Mouse (Mus musculus) left cerebral cortex, postnatal 10 days (tissue): ENCODE measurements around the gene Cyp1a1. TPM values are rescaled to one million over a fixed set of nuclear protein-coding genes. Genes with fewer than 3 reads are reported as not detected.

Experiments used
- DNase-seq, 2 experiments: peaks; one replicate each; pipeline ENCODE4 v3.0.0; 2021 to 2022; ENCODE audit warnings: low spot score in 2 of 2, mixed read lengths in 1 of 2; ENCODE audit errors: extremely low spot score in 1 of 2
- intact Hi-C: fragments of 180-260 bp; cut with DNase I; formaldehyde crosslinking; loops from one replicate; pipeline ENCODE4 v1.15.1; 2025
- total RNA-seq, 2 experiments: library from RNA; stranded (reverse); gene quantifications; 2 replicates each; pipeline ENCODE4 v1.2.3; 2021

The Cyp1a1 gene
- total RNA-seq: under 1 TPM; 0.41 to 0.43 TPM

GRCm38 (mm10) chr9:57687751-57688150 is at the start of gene Cyp1a1:
TSS of gene Cyp1a1 (plus strand) at chr9:57687928.
- DNase-seq: no peak
- intact Hi-C loops: no loop called here

GRCm38 (mm10) chr9:57638651-57639459 is 48.9 kb upstream of the Cyp1a1 start:
- peak in 1 of 2 experiments; percentile 53 for DNase-seq
- intact Hi-C loops: no loop called here

- intact Hi-C loops: loop anchor here (5.0 kb wide), 1 partner anchor 52 kb away; the partner anchor contains the start of gene Ulk3
- no peak for DNase-seq
Observed at GRCm38 (mm10) chr9:57639661-57640328, 47.9 kb upstream of the Cyp1a1 start.

- intact Hi-C loops: loop anchor here (5.0 kb wide), 1 partner anchor 53 kb away; the partner anchor contains the start of gene Ulk3
- peak in 1 of 2 experiments; percentile 74 for DNase-seq
Observed at GRCm38 (mm10) chr9:57640384-57640783, 47.3 kb upstream of the Cyp1a1 start.

GRCm38 (mm10) chr9:57641022-57641421 is 46.7 kb upstream of the Cyp1a1 start:
- intact Hi-C loops: loop anchor here (5.0 kb wide), 1 partner anchor 54 kb away; the partner anchor contains the start of gene Ulk3
- peak in 1 of 2 experiments; percentile 18 for DNase-seq

GRCm38 (mm10) chr9:57641775-57642550 is 45.8 kb upstream of the Cyp1a1 start:
- DNase-seq: peak in 1 of 2 experiments; percentile 26
- intact Hi-C loops: loop anchor here (5.0 kb wide), 1 partner anchor 55 kb away; the partner anchor contains the start of gene Ulk3

- no peak for DNase-seq
- intact Hi-C loops: loop anchor here (5.0 kb wide), 1 partner anchor 56 kb away; the partner anchor contains the start of gene Ulk3
Observed at GRCm38 (mm10) chr9:57643169-57643855, 44.4 kb upstream of the Cyp1a1 start.

- intact Hi-C loops: loop anchor here (5.0 kb wide), 1 partner anchor 57 kb away; the partner anchor contains the start of gene Ulk3
- DNase-seq: peak in 1 of 2 experiments; percentile 29
Observed at GRCm38 (mm10) chr9:57643856-57644180, 43.9 kb upstream of the Cyp1a1 start.

- no peak for DNase-seq
- intact Hi-C loops: loop anchor here (5.0 kb wide), 1 partner anchor 57 kb away; the partner anchor contains the start of gene Ulk3
Observed at GRCm38 (mm10) chr9:57644442-57644943, 43.2 kb upstream of the Cyp1a1 start.

GRCm38 (mm10) chr9:57644944-57645893 is 42.5 kb upstream of the Cyp1a1 start:
- intact Hi-C loops: loop anchor here (5.0 kb wide), 1 partner anchor 58 kb away; the partner anchor contains the start of gene Ulk3
- peak; percentile 89 to 93 for DNase-seq

- intact Hi-C loops: no loop called here
- no peak for DNase-seq
Observed at GRCm38 (mm10) chr9:57646551-57647103, 41.1 kb upstream of the Cyp1a1 start.

GRCm38 (mm10) chr9:57647286-57648108 is 40.2 kb upstream of the Cyp1a1 start:
- intact Hi-C loops: no loop called here
- no peak for DNase-seq

GRCm38 (mm10) chr9:57650130-57650785 is 37.5 kb upstream of the Cyp1a1 start:
- no peak for DNase-seq

GRCm38 (mm10) chr9:57650786-57651311 is 36.9 kb upstream of the Cyp1a1 start:
- intact Hi-C loops: loop anchor here (5.0 to 10.0 kb wide), 2 partner anchors 109 to 344 kb away; no protein-coding TSS in a partner anchor
- DNase-seq: peak in 1 of 2 experiments; percentile 78

More at GRCm38 (mm10) chr9:57650130-57650785, 37.5 kb upstream of the Cyp1a1 start:
- intact Hi-C loops: loop anchor here (5.0 to 10.0 kb wide), 2 partner anchors 108 to 345 kb away; no protein-coding TSS in a partner anchor

- intact Hi-C loops: loop anchor here (5.0 to 10.0 kb wide), 2 partner anchors 110 to 342 kb away; no protein-coding TSS in a partner anchor
- DNase-seq: no peak
Observed at GRCm38 (mm10) chr9:57652351-57652750, 35.4 kb upstream of the Cyp1a1 start.
